Mouse (Mus musculus): ENCODE measurements around the gene Cnksr3.

The Cnksr3 gene

GRCm38 (mm10) chr10:7195927-7196326 lies 16.1 kb downstream of the Cnksr3 start:
- peak; percentile 63 for DNase-seq

GRCm38 (mm10) chr10:7191721-7192413 lies 20.2 kb downstream of the Cnksr3 start:
- DNase-seq = no peak

GRCm38 (mm10) chr10:7189194-7189593 lies 22.8 kb downstream of the Cnksr3 start:
- peak; percentile 29 for DNase-seq

GRCm38 (mm10) chr10:7187881-7188280 lies 24.2 kb downstream of the Cnksr3 start:
- no peak for DNase-seq

GRCm38 (mm10) chr10:7186992-7187391 lies 25.0 kb downstream of the Cnksr3 start:
- no peak for DNase-seq

GRCm38 (mm10) chr10:7186018-7186417 lies 26.0 kb downstream of the Cnksr3 start:
- no peak for DNase-seq

- no peak for DNase-seq
Measured at GRCm38 (mm10) chr10:7183171-7183631, 28.8 kb downstream of the Cnksr3 start.

GRCm38 (mm10) chr10:7182555-7183170 lies 29.4 kb downstream of the Cnksr3 start:
- DNase-seq = no peak

- DNase-seq = no peak
Measured at GRCm38 (mm10) chr10:7180296-7180695, 31.7 kb downstream of the Cnksr3 start.

GRCm38 (mm10) chr10:7178571-7178970 lies 33.5 kb downstream of the Cnksr3 start:
- no peak for DNase-seq

- no peak for DNase-seq
Measured at GRCm38 (mm10) chr10:7176205-7176910, 35.7 kb downstream of the Cnksr3 start.

GRCm38 (mm10) chr10:7174480-7174879 lies 37.6 kb downstream of the Cnksr3 start:
- no peak for DNase-seq

- no peak for DNase-seq
Measured at GRCm38 (mm10) chr10:7173098-7173497, 38.9 kb downstream of the Cnksr3 start.

- DNase-seq = no peak
Measured at GRCm38 (mm10) chr10:7170434-7170833, 41.6 kb downstream of the Cnksr3 start.

GRCm38 (mm10) chr10:7163031-7163430 lies 49.0 kb downstream of the Cnksr3 start:
- DNase-seq = no peak

GRCm38 (mm10) chr10:7159061-7159511 lies 53.0 kb downstream of the Cnksr3 start:
- peak; percentile 11 for DNase-seq

- DNase-seq = peak; percentile 8
Measured at GRCm38 (mm10) chr10:7158285-7159060, 53.6 kb downstream of the Cnksr3 start.

GRCm38 (mm10) chr10:7154877-7155276 lies 57.2 kb downstream of the Cnksr3 start:
- no peak for DNase-seq

GRCm38 (mm10) chr10:7152926-7153325 lies 59.1 kb downstream of the Cnksr3 start:
- no peak for DNase-seq

GRCm38 (mm10) chr10:7149671-7150595 lies 62.1 kb downstream of the Cnksr3 start:
- DNase-seq = no peak

- no peak for DNase-seq
Measured at GRCm38 (mm10) chr10:7145614-7146013, 66.4 kb downstream of the Cnksr3 start.
